Mouse (Mus musculus): ENCODE measurements around the gene Rpl29. TPM values are rescaled to one million over a fixed set of nuclear protein-coding genes. Genes with fewer than 3 reads are reported as not detected.

Gene Rpl29
- polyA plus RNA-seq, 1 experiment from 2014 or later = 847 TPM

DNA sequence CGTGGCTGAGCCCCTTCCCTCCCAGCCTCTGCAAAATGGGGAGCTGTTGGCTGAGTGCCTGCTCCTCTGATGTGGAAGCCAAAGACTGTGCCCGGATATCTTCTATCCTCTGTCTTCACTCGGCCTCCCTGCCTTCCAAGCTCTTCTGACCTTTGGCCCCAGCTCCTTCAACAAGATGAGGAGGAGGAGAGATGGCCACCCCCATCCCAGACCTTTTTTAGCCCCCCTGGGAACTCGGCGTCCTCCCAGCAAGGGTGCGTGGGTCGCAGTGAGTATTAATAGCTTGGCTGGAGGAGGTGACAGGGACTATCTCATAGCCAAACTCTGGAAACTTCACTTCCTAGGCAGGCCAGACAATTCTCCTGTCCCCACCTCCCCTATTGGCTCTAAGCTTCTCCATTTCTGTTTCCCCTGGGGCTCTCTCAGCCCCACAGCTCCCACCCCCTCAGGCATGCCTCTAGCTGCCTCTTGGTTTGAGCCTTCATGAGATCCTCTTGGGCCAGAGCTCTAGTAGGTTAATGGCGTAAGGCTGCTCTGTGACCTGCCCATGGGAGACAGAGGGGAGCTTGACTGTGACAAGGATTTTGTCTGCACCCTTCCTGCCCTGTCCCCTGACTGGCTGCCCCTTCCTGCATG is 22.7 kb upstream of the Rpl29 start:
- no peak for DNase-seq (ENCODE audit: low spot score)
- H3K36me3 ChIP-seq (ENCODE audit: control insufficient read depth, insufficient read depth, low read length) = no peaks in the 10 kb centered on the region
- no peak for ATAC-seq (ENCODE audit: low FRiP score, low TSS enrichment)
- no peaks in the 10 kb centered on the region for H3K27me3 ChIP-seq (ENCODE audit: control insufficient read depth, insufficient read depth, low read length)
- WGBS = 36% methylated on average over 8 of the region's 8 CpGs
- no peak overlapping the region; the same call in 1 of the 2 replicates for H3K27ac ChIP-seq (replicated peaks)
- no peak overlapping the region for H3K9ac ChIP-seq (ENCODE audit: low read length)
- no peak for TF ChIP-seq CTCF (IDR thresholded peaks at IDR 0.05; ENCODE audit: low read depth)
- no peak for TF ChIP-seq EP300 (optimal IDR thresholded peaks at IDR 0.05)
- H3K4me3 ChIP-seq (ENCODE audit: low read depth, low read length) = no peak overlapping the region
- H3K9me3 ChIP-seq (ENCODE audit: control insufficient read depth, low read length) = no peaks in the 10 kb centered on the region
- H3K4me2 ChIP-seq (replicated peaks; ENCODE audit: low read depth) = no peak overlapping the region
- 0 out of 2 replicates have a peak, but pooled peaks cover 3% of the 10 kb centered on the region for H3K4me1 ChIP-seq (replicated peaks; ENCODE audit: control insufficient read depth, insufficient read depth)

DNA sequence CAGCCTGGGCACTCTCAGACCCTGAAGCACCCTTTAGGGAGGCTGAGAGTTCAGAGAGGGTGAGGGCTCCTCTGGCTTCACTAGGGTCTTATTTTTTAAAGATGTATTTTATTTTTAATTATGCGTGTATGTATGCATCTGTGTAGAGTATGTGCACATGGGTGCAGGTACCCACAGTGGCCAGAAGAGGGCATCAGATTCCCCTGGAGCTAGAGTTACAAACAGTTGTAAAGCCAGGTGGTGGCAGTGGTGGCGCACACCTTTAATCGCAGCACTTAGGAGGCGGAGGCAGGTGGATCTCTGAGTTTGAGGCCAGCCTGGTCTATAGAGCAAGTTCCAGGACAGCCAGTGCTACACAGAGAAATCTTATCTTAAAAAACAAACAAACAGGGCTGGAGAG is 20.2 kb upstream of the Rpl29 start:
- no peaks in the 10 kb centered on the region for H3K36me3 ChIP-seq (ENCODE audit: control insufficient read depth, insufficient read depth, low read length)
- H3K4me1 ChIP-seq (replicated peaks; ENCODE audit: control insufficient read depth, insufficient read depth) = 0 out of 2 replicates have a peak, but pooled peaks cover 3% of the 10 kb centered on the region
- no peaks in the 10 kb centered on the region for H3K27me3 ChIP-seq (ENCODE audit: control insufficient read depth, insufficient read depth, low read length)
- H3K4me3 ChIP-seq (ENCODE audit: low read depth, low read length) = no peak overlapping the region
- no peak overlapping the region for H3K27ac ChIP-seq (replicated peaks)
- ATAC-seq (ENCODE audit: low FRiP score, low TSS enrichment) (no peak), DNase-seq (ENCODE audit: low spot score) (no peak)
- TF ChIP-seq EP300 (optimal IDR thresholded peaks at IDR 0.05) (no peak), CTCF (IDR thresholded peaks at IDR 0.05; ENCODE audit: low read depth) (peak; percentile 30; the same call in 1 of the 2 replicates)
- no peak overlapping the region for H3K4me2 ChIP-seq (replicated peaks; ENCODE audit: low read depth)
- WGBS = 96% methylated on average over 4 of the region's 4 CpGs
- no peak overlapping the region for H3K9ac ChIP-seq (ENCODE audit: low read length)
- no peaks in the 10 kb centered on the region for H3K9me3 ChIP-seq (ENCODE audit: control insufficient read depth, low read length)

DNA sequence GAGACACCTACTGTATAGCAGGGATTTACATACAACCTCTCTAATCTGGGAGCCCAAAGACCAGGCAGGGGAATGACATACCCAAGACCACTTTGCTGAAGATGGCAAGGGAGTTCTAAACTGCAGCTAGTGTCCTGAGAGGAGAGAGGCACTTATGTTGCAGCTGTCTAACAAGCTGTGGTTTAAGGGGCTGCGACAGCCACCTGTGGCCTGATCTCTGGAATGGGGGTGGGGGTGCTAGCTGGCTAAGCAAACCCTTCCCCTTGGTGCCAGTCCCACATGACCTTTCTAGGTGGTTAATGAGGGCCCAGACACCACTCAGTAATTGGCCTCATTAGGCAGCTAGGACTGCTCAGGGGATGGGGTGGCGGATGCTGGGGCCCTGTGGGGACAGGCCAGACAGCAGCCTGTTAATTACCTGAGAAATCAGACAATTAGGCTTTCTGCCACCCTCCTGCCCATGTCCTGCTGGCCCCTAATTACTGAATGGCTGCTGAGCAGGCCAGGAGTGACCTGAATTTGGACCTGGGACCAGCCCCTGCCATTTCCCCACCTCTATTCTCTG is 19.1 kb upstream of the Rpl29 start:
- no peak for ATAC-seq (ENCODE audit: low FRiP score, low TSS enrichment)

DNA sequence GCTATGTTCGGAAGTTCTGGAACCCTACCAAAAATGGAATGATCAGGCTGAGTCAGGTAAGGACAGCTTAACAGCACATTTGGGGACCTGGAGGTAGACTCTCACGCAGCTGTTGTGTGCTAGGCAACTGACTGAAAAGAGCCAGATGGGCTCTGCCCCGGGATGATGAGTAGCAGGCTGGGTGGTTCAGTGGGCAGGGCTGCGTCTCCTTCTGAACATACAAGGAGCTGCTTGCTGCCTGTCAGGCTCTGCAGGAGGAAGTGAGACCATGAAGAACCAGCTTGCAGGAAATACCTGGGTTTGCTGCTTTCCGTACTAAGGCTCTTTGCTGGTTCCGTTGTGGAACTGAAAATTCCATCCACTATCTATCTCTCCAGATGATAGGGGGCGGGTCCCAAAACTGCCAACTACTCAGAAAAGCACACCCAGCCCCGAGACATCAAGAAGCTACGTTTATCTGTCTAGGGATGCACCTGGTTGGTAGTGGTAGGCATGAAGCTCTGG is 18.1 kb upstream of the Rpl29 start:
- TF ChIP-seq CTCF (IDR thresholded peaks at IDR 0.05; ENCODE audit: low read depth) (no peak), EP300 (optimal IDR thresholded peaks at IDR 0.05) (no peak)
- Histone ChIP-seq H3K27ac (replicated peaks) (no peak overlapping the region), H3K9me3 (ENCODE audit: control insufficient read depth, low read length) (no peaks in the 10 kb centered on the region), H3K4me2 (replicated peaks; ENCODE audit: low read depth) (no peak overlapping the region), H3K27me3 (ENCODE audit: control insufficient read depth, insufficient read depth, low read length) (no peaks in the 10 kb centered on the region), H3K9ac (ENCODE audit: low read length) (no peak overlapping the region), H3K4me3 (ENCODE audit: low read depth, low read length) (no peak overlapping the region), H3K4me1 (replicated peaks; ENCODE audit: control insufficient read depth, insufficient read depth) (0 out of 2 replicates have a peak, but pooled peaks cover 3% of the 10 kb centered on the region), H3K36me3 (ENCODE audit: control insufficient read depth, insufficient read depth, low read length) (no peaks in the 10 kb centered on the region)
- no peak for DNase-seq (ENCODE audit: low spot score)
- 53% methylated on average over 9 of the region's 9 CpGs for WGBS
- ATAC-seq (ENCODE audit: low FRiP score, low TSS enrichment) = 0 out of 2 replicates have a peak, but pooled peaks have one; percentile 11

More for the DNA sequence above, 19.1 kb upstream of the Rpl29 start:
- no peaks in the 10 kb centered on the region for H3K27me3 ChIP-seq (ENCODE audit: control insufficient read depth, insufficient read depth, low read length)
- no peak for DNase-seq (ENCODE audit: low spot score)
- no peak overlapping the region for H3K9ac ChIP-seq (ENCODE audit: low read length)
- H3K27ac ChIP-seq (replicated peaks) = no peak overlapping the region
- no peak overlapping the region for H3K4me2 ChIP-seq (replicated peaks; ENCODE audit: low read depth)
- no peak for TF ChIP-seq CTCF (IDR thresholded peaks at IDR 0.05; ENCODE audit: low read depth)
- no peak for TF ChIP-seq EP300 (optimal IDR thresholded peaks at IDR 0.05)
- 0 out of 2 replicates have a peak, but pooled peaks cover 3% of the 10 kb centered on the region for H3K4me1 ChIP-seq (replicated peaks; ENCODE audit: control insufficient read depth, insufficient read depth)
- no peaks in the 10 kb centered on the region for H3K9me3 ChIP-seq (ENCODE audit: control insufficient read depth, low read length)
- no peaks in the 10 kb centered on the region for H3K36me3 ChIP-seq (ENCODE audit: control insufficient read depth, insufficient read depth, low read length)
- H3K4me3 ChIP-seq (ENCODE audit: low read depth, low read length) = no peak overlapping the region
- WGBS = 87% methylated on average over 2 of the region's 2 CpGs

DNA sequence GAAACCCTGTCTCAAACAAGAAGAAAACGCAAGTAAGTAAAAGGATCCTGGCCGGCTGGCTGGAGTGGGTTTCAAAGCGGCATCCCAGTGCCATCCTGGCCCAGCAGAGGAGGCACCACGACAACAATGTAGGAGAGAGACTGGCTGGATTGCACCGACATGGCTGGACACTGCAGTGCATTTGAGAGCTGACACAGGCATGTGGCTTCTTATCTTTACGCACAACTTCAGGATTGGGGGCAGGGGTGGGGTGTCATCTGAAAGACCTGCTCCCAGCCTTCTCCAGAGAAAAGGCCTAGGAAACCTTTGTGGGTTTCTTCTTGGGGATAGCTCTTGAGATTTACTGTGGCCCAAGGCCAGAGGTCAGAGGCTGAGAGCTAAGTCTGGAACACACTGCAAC is 17.5 kb upstream of the Rpl29 start:
- H3K4me2 ChIP-seq (replicated peaks; ENCODE audit: low read depth) = no peak overlapping the region
- H3K9me3 ChIP-seq (ENCODE audit: control insufficient read depth, low read length) = no peaks in the 10 kb centered on the region
- no peak for TF ChIP-seq CTCF (IDR thresholded peaks at IDR 0.05; ENCODE audit: low read depth)
- TF ChIP-seq EP300 (optimal IDR thresholded peaks at IDR 0.05) = no peak
- no peaks in the 10 kb centered on the region for H3K4me1 ChIP-seq (replicated peaks; ENCODE audit: control insufficient read depth, insufficient read depth)
- ATAC-seq (ENCODE audit: low FRiP score, low TSS enrichment) (no peak), DNase-seq (ENCODE audit: low spot score) (no peak)
- no peak overlapping the region for H3K27ac ChIP-seq (replicated peaks)
- WGBS = 73% methylated on average over 6 of the region's 6 CpGs
- H3K27me3 ChIP-seq (ENCODE audit: control insufficient read depth, insufficient read depth, low read length) = no peaks in the 10 kb centered on the region
- no peak overlapping the region for H3K9ac ChIP-seq (ENCODE audit: low read length)
- no peaks in the 10 kb centered on the region for H3K36me3 ChIP-seq (ENCODE audit: control insufficient read depth, insufficient read depth, low read length)
- H3K4me3 ChIP-seq (ENCODE audit: low read depth, low read length) = no peak overlapping the region

DNA sequence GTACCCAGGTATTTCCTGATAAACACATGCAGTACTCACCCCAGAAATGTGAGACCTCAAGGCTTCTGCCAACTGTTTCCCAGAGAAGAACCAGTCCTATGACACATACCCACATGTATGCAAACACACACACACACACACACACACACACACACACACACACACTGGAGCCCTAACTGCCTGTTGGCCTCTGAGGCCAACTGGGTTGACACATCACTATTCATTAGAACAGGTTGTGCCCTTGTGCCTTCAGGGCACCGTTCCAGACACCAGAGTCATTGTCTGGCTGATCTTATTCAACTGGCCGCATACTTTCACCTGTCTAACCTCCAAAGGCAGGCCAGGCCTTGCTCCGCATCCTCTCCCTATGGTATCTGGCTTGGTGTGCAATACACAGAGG is 17.0 kb upstream of the Rpl29 start:
- no peak overlapping the region for H3K27ac ChIP-seq (replicated peaks)
- no peaks in the 10 kb centered on the region for H3K9me3 ChIP-seq (ENCODE audit: control insufficient read depth, low read length)
- ATAC-seq (ENCODE audit: low FRiP score, low TSS enrichment) = no peak
- no peak for DNase-seq (ENCODE audit: low spot score)
- no peaks in the 10 kb centered on the region for H3K27me3 ChIP-seq (ENCODE audit: control insufficient read depth, insufficient read depth, low read length)
- WGBS = 66% methylated on average over 3 of the region's 3 CpGs
- H3K4me2 ChIP-seq (replicated peaks; ENCODE audit: low read depth) = no peak overlapping the region
- H3K4me1 ChIP-seq (replicated peaks; ENCODE audit: control insufficient read depth, insufficient read depth) = no peaks in the 10 kb centered on the region
- no peak for TF ChIP-seq EP300 (optimal IDR thresholded peaks at IDR 0.05)
- TF ChIP-seq CTCF (IDR thresholded peaks at IDR 0.05; ENCODE audit: low read depth) = no peak
- H3K4me3 ChIP-seq (ENCODE audit: low read depth, low read length) = no peak overlapping the region
- no peaks in the 10 kb centered on the region for H3K36me3 ChIP-seq (ENCODE audit: control insufficient read depth, insufficient read depth, low read length)
- no peak overlapping the region for H3K9ac ChIP-seq (ENCODE audit: low read length)
